Comparison of ENCODE assay signal across 1 mouse cellular context in the genomic region with DNA sequence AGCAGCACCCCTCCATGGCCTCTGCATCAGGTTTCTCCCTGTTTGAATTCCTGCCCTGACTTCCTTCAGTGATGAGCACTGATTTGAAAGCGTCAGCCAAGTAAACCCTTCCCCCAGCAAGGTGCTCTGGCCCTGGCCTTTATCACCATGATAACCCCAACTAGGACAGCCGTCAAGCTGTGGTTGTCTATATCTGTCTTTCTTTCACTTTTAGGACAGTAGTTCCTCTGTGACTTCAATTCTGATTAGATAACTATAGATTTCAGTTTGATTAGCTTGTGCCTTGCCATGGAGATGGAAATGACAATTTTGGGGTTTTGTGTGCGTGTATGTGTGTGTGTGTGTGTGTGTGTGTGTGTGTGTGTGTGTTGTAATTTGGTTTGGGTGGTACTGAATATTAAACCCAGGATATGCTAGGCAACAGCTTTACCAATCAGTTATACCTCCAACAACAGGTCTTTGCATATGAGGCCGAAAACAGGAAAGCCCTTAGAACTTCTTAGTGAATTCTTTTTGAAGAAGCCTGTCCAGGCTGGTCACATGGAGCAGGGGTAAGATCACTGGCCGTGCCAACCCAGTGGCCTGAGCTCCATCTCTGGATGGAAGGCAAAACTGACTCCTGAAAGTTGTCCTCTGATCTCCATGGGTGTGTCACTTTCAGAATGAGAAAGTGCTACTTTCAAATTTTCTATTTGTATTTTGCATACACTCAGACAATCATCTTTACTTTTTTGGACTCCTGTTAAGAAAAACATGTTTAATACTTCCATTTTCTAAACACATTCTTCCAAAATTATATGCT.
TF ChIP-seq lines count a peak whose summit lies in the region.

No protein-coding gene starts in this region.

TF ChIP-seq in MEL, 35 proteins besides CTCF, POLR2A, EP300 and RAD21 (continued from another document):
- peak; percentile 35 for TF ChIP-seq ETS1 (IDR thresholded peaks at IDR 0.05; ENCODE audit: low read depth, low read length)
- no peak for TF ChIP-seq TBP (IDR thresholded peaks at IDR 0.05; ENCODE audit: low read depth, low read length)
- TF ChIP-seq POLR2AphosphoS2 (IDR thresholded peaks at IDR 0.05; ENCODE audit: low read length), result no peak
- TF ChIP-seq MAFK (IDR thresholded peaks at IDR 0.05; ENCODE audit: borderline replicate concordance, low read depth, low read length), result no peak
- no peak for TF ChIP-seq ZKSCAN1 (IDR thresholded peaks at IDR 0.05; ENCODE audit: low read depth, low read length)
- TF ChIP-seq NRF1 (IDR thresholded peaks at IDR 0.05; ENCODE audit: insufficient read depth, low read depth, low read length, poor library complexity, severe bottlenecking), result no peak
- no peak for TF ChIP-seq ZC3H11A (IDR thresholded peaks at IDR 0.05; ENCODE audit: low read depth, low read length)
- no peak for TF ChIP-seq TAL1 (IDR thresholded peaks at IDR 0.05; ENCODE audit: low read length)
- 0 out of 2 replicates have a peak, but pooled peaks have one; percentile 7 for TF ChIP-seq TCF12 (IDR thresholded peaks at IDR 0.05; ENCODE audit: low read depth, low read length)
- no peak for TF ChIP-seq MYC (IDR thresholded peaks at IDR 0.05; ENCODE audit: low read depth, low read length)
- no peak for TF ChIP-seq MEF2A (IDR thresholded peaks at IDR 0.05; ENCODE audit: extremely low read depth, insufficient replicate concordance, low read depth, low read length, poor library complexity, severe bottlenecking)
- TF ChIP-seq SMC3 (IDR thresholded peaks at IDR 0.05; ENCODE audit: low read depth, low read length), result no peak
- TF ChIP-seq RCOR1 (IDR thresholded peaks at IDR 0.05; ENCODE audit: low read depth, low read length), result peak; percentile 73; the same call in 1 of the 2 replicates
- TF ChIP-seq USF2 (IDR thresholded peaks at IDR 0.05; ENCODE audit: borderline replicate concordance in 1 of 2, insufficient read depth in 1 of 2, low read depth in 1 of 2, low read length in 2 of 2), result no peak
- no peak for TF ChIP-seq CHD1 (IDR thresholded peaks at IDR 0.05; ENCODE audit: low read depth, low read length)
- no peak for TF ChIP-seq ZNF384 (IDR thresholded peaks at IDR 0.05; ENCODE audit: low read depth, low read length)
- no peak for TF ChIP-seq NELFE (IDR thresholded peaks at IDR 0.05; ENCODE audit: low read depth, low read length)
- TF ChIP-seq GATA1 (IDR thresholded peaks at IDR 0.05; ENCODE audit: low read depth, low read length), result peak; percentile 60
- TF ChIP-seq MAX (IDR thresholded peaks at IDR 0.05; ENCODE audit: low read length), result no peak
